Mouse (Mus musculus) G1E-ER4 (cell line): ENCODE results near the gene Olfr631. TPM values are rescaled to one million over a fixed set of nuclear protein-coding genes. Genes with fewer than 3 reads are reported as not detected.

ENCODE experiments used
- GATA1 ChIP-seq: IDR thresholded peaks from one replicate; pipeline ENCODE4 v1.8.0; 2012; ENCODE audit warnings: low read length, inconsistent platforms
- polyA plus RNA-seq: library from polyadenylated mRNA; stranded (reverse); fragments of >175 nt; gene quantifications from 2 replicates; pipeline ENCODE4 v1.2.3, GENCODE M21; 2012

The Olfr631 gene
- polyA plus RNA-seq = not detected in 2 replicates

GRCm38 (mm10) chr7:103928525-103928924, at the start of gene Olfr631:
TSS of gene Olfr631 (plus strand) at chr7:103928825.
- no peak for TF ChIP-seq GATA1

- TF ChIP-seq GATA1 = no peak
Measured at GRCm38 (mm10) chr7:103886152-103886551, 42.5 kb upstream of the Olfr631 start, which contains the start of gene Olfr66. TSS of gene Olfr66 (minus strand) at chr7:103886252.

- TF ChIP-seq GATA1 = no peak
Measured at GRCm38 (mm10) chr7:103894385-103894784, 34.2 kb upstream of the Olfr631 start, which contains the start of gene Olfr64. TSS of gene Olfr64 (minus strand) at chr7:103894485.

- no peak for TF ChIP-seq GATA1
Measured at GRCm38 (mm10) chr7:103903187-103903586, 25.4 kb upstream of the Olfr631 start, which contains the start of gene Olfr65. TSS of gene Olfr65 (plus strand) at chr7:103903487.

GRCm38 (mm10) chr7:103910047-103910446, 18.6 kb upstream of the Olfr631 start:
- peak; percentile 99 for TF ChIP-seq GATA1

- no peak for TF ChIP-seq GATA1
Measured at GRCm38 (mm10) chr7:103912969-103913511, 15.6 kb upstream of the Olfr631 start.

- TF ChIP-seq GATA1 = no peak
Measured at GRCm38 (mm10) chr7:103915338-103915737, 13.3 kb upstream of the Olfr631 start.

GRCm38 (mm10) chr7:103934264-103934663, 5.6 kb downstream of the Olfr631 start, which contains the start of gene Olfr632:
TSS of gene Olfr632 (plus strand) at chr7:103934347.
- TF ChIP-seq GATA1 = no peak

- no peak for TF ChIP-seq GATA1
Measured at GRCm38 (mm10) chr7:103942730-103943129, 14.1 kb downstream of the Olfr631 start.

GRCm38 (mm10) chr7:103944137-103944536, 15.5 kb downstream of the Olfr631 start, which contains the start of gene Olfr633:
TSS of gene Olfr633 (plus strand) at chr7:103944437.
- no peak for TF ChIP-seq GATA1

- TF ChIP-seq GATA1 = no peak
Measured at GRCm38 (mm10) chr7:103970852-103971251, 42.2 kb downstream of the Olfr631 start, which contains the start of gene Olfr635. TSS of gene Olfr635 (plus strand) at chr7:103971152.

GRCm38 (mm10) chr7:103971782-103972181, 43.2 kb downstream of the Olfr631 start:
- no peak for TF ChIP-seq GATA1

Other genes with a start within 250 kb of the Olfr631 start
- not detected in 2 replicates for gene Olfr625-ps1, start 246.1 kb upstream of the Olfr631 start, polyA plus RNA-seq
- gene Olfr243, start 214.2 kb upstream of the Olfr631 start, polyA plus RNA-seq = not detected in 2 replicates
- not detected in 2 replicates for gene Olfr628, start 198.5 kb upstream of the Olfr631 start, polyA plus RNA-seq
- not detected in 2 replicates for gene Olfr629, start 183.9 kb upstream of the Olfr631 start, polyA plus RNA-seq
- gene Olfr630, start 171.5 kb upstream of the Olfr631 start, polyA plus RNA-seq = not detected in 2 replicates
- gene Olfr69, start 157.2 kb upstream of the Olfr631 start, polyA plus RNA-seq = not detected in 2 replicates
- gene Olfr68, start 149.1 kb upstream of the Olfr631 start, polyA plus RNA-seq = not detected in 2 replicates
- gene Olfr67, start 137.0 kb upstream of the Olfr631 start, polyA plus RNA-seq = not detected in 2 replicates
- gene Hbb-bt, start 114.8 kb upstream of the Olfr631 start, polyA plus RNA-seq = 31.6 and 77.2 TPM in 2 replicates
- gene Hbb-bs, start 100.7 kb upstream of the Olfr631 start, polyA plus RNA-seq = 5,963 and 6,563 TPM in 2 replicates
- not detected in 2 replicates for gene Hbb-bh2, start 88.3 kb upstream of the Olfr631 start, polyA plus RNA-seq
- gene Hbb-bh1, start 85.7 kb upstream of the Olfr631 start, polyA plus RNA-seq = not detected in 2 replicates
- not detected in 2 replicates for gene Hbb-y, start 75.6 kb upstream of the Olfr631 start, polyA plus RNA-seq
- gene Olfr66, start 42.6 kb upstream of the Olfr631 start, polyA plus RNA-seq = not detected in 2 replicates
- gene Olfr64, start 34.3 kb upstream of the Olfr631 start, polyA plus RNA-seq = not detected in 2 replicates
- gene Olfr65, start 25.3 kb upstream of the Olfr631 start, polyA plus RNA-seq = not detected in 2 replicates
- gene Olfr632, start 5.5 kb downstream of the Olfr631 start, polyA plus RNA-seq = not detected in 2 replicates
- gene Olfr633, start 15.6 kb downstream of the Olfr631 start, polyA plus RNA-seq = not detected in 2 replicates
- gene Olfr635, start 42.3 kb downstream of the Olfr631 start, polyA plus RNA-seq = not detected in 2 replicates
- not detected in 2 replicates for gene Olfr638, start 69.9 kb downstream of the Olfr631 start, polyA plus RNA-seq
- gene Olfr639, start 88.5 kb downstream of the Olfr631 start, polyA plus RNA-seq = not detected in 2 replicates
- not detected in 2 replicates for gene Olfr640, start 96.7 kb downstream of the Olfr631 start, polyA plus RNA-seq
- gene Olfr641, start 106.6 kb downstream of the Olfr631 start, polyA plus RNA-seq = not detected in 2 replicates
- gene Olfr642, start 123.8 kb downstream of the Olfr631 start, polyA plus RNA-seq = not detected in 2 replicates
- gene 4930516K23Rik, start 132.6 kb downstream of the Olfr631 start, polyA plus RNA-seq = not detected in 2 replicates
- not detected in 2 replicates for gene Olfr644, start 143.0 kb downstream of the Olfr631 start, polyA plus RNA-seq
- gene Olfr645, start 156.6 kb downstream of the Olfr631 start, polyA plus RNA-seq = not detected in 2 replicates
- gene Olfr646, start 176.0 kb downstream of the Olfr631 start, polyA plus RNA-seq = not detected in 2 replicates
- not detected in 2 replicates for gene Ubqln5, start 201.0 kb downstream of the Olfr631 start, polyA plus RNA-seq
- not detected in 2 replicates for gene Olfr643, start 208.6 kb downstream of the Olfr631 start, polyA plus RNA-seq
- gene Ubqln3, start 214.5 kb downstream of the Olfr631 start, polyA plus RNA-seq = not detected in 2 replicates
- gene Ubqlnl, start 221.7 kb downstream of the Olfr631 start, polyA plus RNA-seq = not detected in 2 replicates
- not detected in 2 replicates for gene Olfm5, start 236.0 kb downstream of the Olfr631 start, polyA plus RNA-seq